Mouse (Mus musculus) C2C12 (cell line): ENCODE results near the gene Dgcr2.

Experiments used
- CEBPB ChIP-seq: IDR thresholded peaks from one replicate; pipeline ENCODE4 v1.6.1; 2011; ENCODE audit warnings: low read depth, mild to moderate bottlenecking, control low read depth, moderate library complexity
- CTCF ChIP-seq: IDR thresholded peaks from one replicate; pipeline ENCODE4 v1.5.1; 2011; ENCODE audit not compliant: control insufficient read depth, insufficient read depth, insufficient read length
- MYOD1 ChIP-seq: IDR thresholded peaks from one replicate; pipeline ENCODE4 v1.6.1; 2011; ENCODE audit warnings: low read depth; ENCODE audit not compliant: control insufficient read depth, insufficient read length
- MYOG ChIP-seq: IDR thresholded peaks from one replicate; pipeline ENCODE4 v1.6.1; 2011; ENCODE audit not compliant: control insufficient read depth, insufficient read length; ENCODE audit errors: extremely low read depth
- USF1 ChIP-seq: IDR thresholded peaks from one replicate; pipeline ENCODE4 v1.6.1; 2011; ENCODE audit warnings: low read depth, mild to moderate bottlenecking, control low read depth, moderate library complexity

DNA sequence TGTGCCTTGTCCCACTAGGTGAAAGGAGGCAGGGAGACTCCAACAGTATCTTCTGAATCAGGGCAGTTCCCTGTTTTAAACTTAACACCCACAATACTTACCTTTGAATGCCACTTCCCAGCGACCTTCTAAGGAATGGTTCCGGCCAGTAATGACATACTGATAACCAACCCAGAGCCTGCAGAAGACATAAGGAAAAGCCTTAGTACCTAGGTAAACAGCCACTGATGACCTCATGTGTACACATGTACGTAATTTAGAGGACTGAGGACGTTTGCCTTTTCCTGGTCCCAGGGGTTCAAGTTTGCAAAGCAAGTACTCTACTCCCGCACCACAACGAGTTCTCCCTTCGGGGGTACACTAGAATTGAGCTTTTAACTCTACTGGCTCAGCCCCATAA, 41.2 kb downstream of the Dgcr2 start:
- TF ChIP-seq MYOD1 (no peak), CTCF (no peak), USF1 (no peak), MYOG (no peak), CEBPB (no peak)
